Mouse (Mus musculus): ENCODE measurements around the gene Dnm3. TPM values are rescaled to one million over a fixed set of nuclear protein-coding genes. Genes with fewer than 3 reads are reported as not detected.

Gene Dnm3
- polyA plus RNA-seq, 1 experiment from 2014 or later: 6.5 TPM

- ATAC-seq (ENCODE audit: low FRiP score, low TSS enrichment): no peak
Observed at GRCm38 (mm10) chr1:162100961-162101830, 376.6 kb downstream of the Dnm3 start.

GRCm38 (mm10) chr1:162100033-162100820, 377.6 kb downstream of the Dnm3 start:
- no peaks in the 10 kb centered on the region for H3K9me3 ChIP-seq (ENCODE audit: control insufficient read depth, low read length)
- H3K27ac ChIP-seq (ENCODE audit: low read depth, low read length): no peak overlapping the region

More at GRCm38 (mm10) chr1:162100961-162101830, 376.6 kb downstream of the Dnm3 start:
- Histone ChIP-seq H3K27ac (ENCODE audit: low read depth, low read length) (no peak overlapping the region), H3K9ac (ENCODE audit: low read depth, low read length) (no peak overlapping the region), H3K36me3 (ENCODE audit: control insufficient read depth, insufficient read depth, low read length) (no peaks in the 10 kb centered on the region), H3K9me3 (ENCODE audit: control insufficient read depth, low read length) (no peaks in the 10 kb centered on the region), H3K4me2 (replicated peaks; ENCODE audit: low read depth, low read length) (no peak overlapping the region), H3K4me3 (ENCODE audit: low read length) (no peak overlapping the region), H3K4me1 (ENCODE audit: control insufficient read depth, insufficient read depth, low read length) (no peaks in the 10 kb centered on the region), H3K27me3 (ENCODE audit: control insufficient read depth, insufficient read depth, low read length) (no peaks in the 10 kb centered on the region)
- 77% methylated on average over 10 of the region's 10 CpGs for WGBS

GRCm38 (mm10) chr1:162099203-162099602, 378.6 kb downstream of the Dnm3 start:
- no peak overlapping the region for H3K4me2 ChIP-seq (replicated peaks; ENCODE audit: low read depth, low read length)
- no peaks in the 10 kb centered on the region for H3K9me3 ChIP-seq (ENCODE audit: control insufficient read depth, low read length)
- H3K27me3 ChIP-seq (ENCODE audit: control insufficient read depth, insufficient read depth, low read length): no peaks in the 10 kb centered on the region
- H3K4me3 ChIP-seq (ENCODE audit: low read length): no peak overlapping the region
- no peaks in the 10 kb centered on the region for H3K36me3 ChIP-seq (ENCODE audit: control insufficient read depth, insufficient read depth, low read length)
- ATAC-seq (ENCODE audit: low FRiP score, low TSS enrichment): no peak
- no peak overlapping the region for H3K27ac ChIP-seq (ENCODE audit: low read depth, low read length)
- H3K4me1 ChIP-seq (ENCODE audit: control insufficient read depth, insufficient read depth, low read length): peaks cover 2% of the 10 kb centered on the region
- H3K9ac ChIP-seq (ENCODE audit: low read depth, low read length): no peak overlapping the region
- WGBS: 80% methylated on average over 3 of the region's 3 CpGs

More at GRCm38 (mm10) chr1:162100033-162100820, 377.6 kb downstream of the Dnm3 start:
- Histone ChIP-seq H3K36me3 (ENCODE audit: control insufficient read depth, insufficient read depth, low read length) (no peaks in the 10 kb centered on the region), H3K4me2 (replicated peaks; ENCODE audit: low read depth, low read length) (no peak overlapping the region), H3K4me1 (ENCODE audit: control insufficient read depth, insufficient read depth, low read length) (no peaks in the 10 kb centered on the region), H3K27me3 (ENCODE audit: control insufficient read depth, insufficient read depth, low read length) (no peaks in the 10 kb centered on the region), H3K4me3 (ENCODE audit: low read length) (no peak overlapping the region), H3K9ac (ENCODE audit: low read depth, low read length) (no peak overlapping the region)
- ATAC-seq (ENCODE audit: low FRiP score, low TSS enrichment): no peak
- 72% methylated on average over 7 of the region's 7 CpGs for WGBS

GRCm38 (mm10) chr1:162094523-162095272, 383.1 kb downstream of the Dnm3 start:
- peak overlapping the region; percentile 73; the same call in 1 of the 2 replicates for H3K27ac ChIP-seq (ENCODE audit: low read depth, low read length)
- no peaks in the 10 kb centered on the region for H3K9me3 ChIP-seq (ENCODE audit: control insufficient read depth, low read length)
- H3K4me2 ChIP-seq (replicated peaks; ENCODE audit: low read depth, low read length): no peak overlapping the region
- no peaks in the 10 kb centered on the region for H3K36me3 ChIP-seq (ENCODE audit: control insufficient read depth, insufficient read depth, low read length)
- 53% methylated on average over 8 of the region's 8 CpGs for WGBS
- no peaks in the 10 kb centered on the region for H3K27me3 ChIP-seq (ENCODE audit: control insufficient read depth, insufficient read depth, low read length)
- H3K4me1 ChIP-seq (ENCODE audit: control insufficient read depth, insufficient read depth, low read length): peaks cover 10% of the 10 kb centered on the region
- no peak for ATAC-seq (ENCODE audit: low FRiP score, low TSS enrichment)
- no peak overlapping the region for H3K9ac ChIP-seq (ENCODE audit: low read depth, low read length)
- H3K4me3 ChIP-seq (ENCODE audit: low read length): no peak overlapping the region

- H3K36me3 ChIP-seq (ENCODE audit: control insufficient read depth, insufficient read depth, low read length): no peaks in the 10 kb centered on the region
- ATAC-seq (ENCODE audit: low FRiP score, low TSS enrichment): peak; percentile 72; the same call in 1 of the 2 replicates
- no peaks in the 10 kb centered on the region for H3K27me3 ChIP-seq (ENCODE audit: control insufficient read depth, insufficient read depth, low read length)
- peaks cover 10% of the 10 kb centered on the region for H3K4me1 ChIP-seq (ENCODE audit: control insufficient read depth, insufficient read depth, low read length)
- H3K4me2 ChIP-seq (replicated peaks; ENCODE audit: low read depth, low read length): no peak overlapping the region
- peak overlapping the region; percentile 73; the same call in 1 of the 2 replicates for H3K27ac ChIP-seq (ENCODE audit: low read depth, low read length)
- 20% methylated on average over 9 of the region's 9 CpGs for WGBS
- H3K9ac ChIP-seq (ENCODE audit: low read depth, low read length): no peak overlapping the region
- H3K4me3 ChIP-seq (ENCODE audit: low read length): no peak overlapping the region
- H3K9me3 ChIP-seq (ENCODE audit: control insufficient read depth, low read length): no peaks in the 10 kb centered on the region
Observed at GRCm38 (mm10) chr1:162093806-162094522, 383.9 kb downstream of the Dnm3 start.

GRCm38 (mm10) chr1:162092899-162093659, 384.8 kb downstream of the Dnm3 start:
- Histone ChIP-seq H3K27me3 (ENCODE audit: control insufficient read depth, insufficient read depth, low read length) (no peaks in the 10 kb centered on the region), H3K9me3 (ENCODE audit: control insufficient read depth, low read length) (no peaks in the 10 kb centered on the region), H3K4me1 (ENCODE audit: control insufficient read depth, insufficient read depth, low read length) (peaks cover 10% of the 10 kb centered on the region), H3K4me3 (ENCODE audit: low read length) (no peak overlapping the region), H3K4me2 (replicated peaks; ENCODE audit: low read depth, low read length) (no peak overlapping the region), H3K27ac (ENCODE audit: low read depth, low read length) (0 out of 2 replicates have a peak overlapping the region, but pooled peaks have one; percentile 1), H3K36me3 (ENCODE audit: control insufficient read depth, insufficient read depth, low read length) (no peaks in the 10 kb centered on the region), H3K9ac (ENCODE audit: low read depth, low read length) (no peak overlapping the region)
- 77% methylated on average over 3 of the region's 3 CpGs for WGBS
- no peak for ATAC-seq (ENCODE audit: low FRiP score, low TSS enrichment)

GRCm38 (mm10) chr1:162092401-162092800, 385.4 kb downstream of the Dnm3 start:
- no peak overlapping the region for H3K9ac ChIP-seq (ENCODE audit: low read depth, low read length)
- no peak for ATAC-seq (ENCODE audit: low FRiP score, low TSS enrichment)
- no peak overlapping the region for H3K4me3 ChIP-seq (ENCODE audit: low read length)
- no peak overlapping the region for H3K27ac ChIP-seq (ENCODE audit: low read depth, low read length)
- H3K27me3 ChIP-seq (ENCODE audit: control insufficient read depth, insufficient read depth, low read length): no peaks in the 10 kb centered on the region
- H3K4me2 ChIP-seq (replicated peaks; ENCODE audit: low read depth, low read length): no peak overlapping the region
- no peaks in the 10 kb centered on the region for H3K9me3 ChIP-seq (ENCODE audit: control insufficient read depth, low read length)
- peaks cover 10% of the 10 kb centered on the region for H3K4me1 ChIP-seq (ENCODE audit: control insufficient read depth, insufficient read depth, low read length)
- H3K36me3 ChIP-seq (ENCODE audit: control insufficient read depth, insufficient read depth, low read length): no peaks in the 10 kb centered on the region
- 89% methylated on average over 8 of the region's 8 CpGs for WGBS

Data from kidney, embryonic 14.5 days (tissue).